Mouse (Mus musculus): Measurements from ENCODE around the gene Atf7ip. TPM values are rescaled to one million over a fixed set of nuclear protein-coding genes. Genes with fewer than 3 reads are reported as not detected.
A peak's percentile ranks its signal among the peaks of the same experiment; 100 is the strongest.

Atf7ip gene
- polyA plus RNA-seq, 1 experiment = 37.2 TPM

GRCm38 (mm10) chr6:136518537-136519246 lies 12.7 kb downstream of the Atf7ip start:
- H3K27ac ChIP-seq (ENCODE audit: insufficient read depth, low read depth, low read length) = peak overlapping the region; percentile 93
- H3K4me1 ChIP-seq (ENCODE audit: control insufficient read depth, insufficient read depth, low read length) = peaks cover 8% of the 10 kb centered on the region
- peak overlapping the region; percentile 79 for H3K4me3 ChIP-seq (ENCODE audit: insufficient read depth, low read length)
- TF ChIP-seq CTCF (IDR thresholded peaks at IDR 0.05; ENCODE audit: low read depth, low read length) (0 out of 2 replicates have a peak, but pooled peaks have one; percentile 20), POLR2A (IDR thresholded peaks at IDR 0.05; ENCODE audit: borderline replicate concordance, low read depth, low read length) (0 out of 2 replicates have a peak, but pooled peaks have one; percentile 31)

- TF ChIP-seq CTCF (IDR thresholded peaks at IDR 0.05; ENCODE audit: low read depth, low read length) (no peak), POLR2A (IDR thresholded peaks at IDR 0.05; ENCODE audit: borderline replicate concordance, low read depth, low read length) (no peak)
- peak overlapping the region; percentile 79 for H3K4me3 ChIP-seq (ENCODE audit: insufficient read depth, low read length)
- H3K4me1 ChIP-seq (ENCODE audit: control insufficient read depth, insufficient read depth, low read length) = peaks cover 8% of the 10 kb centered on the region
- peak overlapping the region; percentile 93 for H3K27ac ChIP-seq (ENCODE audit: insufficient read depth, low read depth, low read length)
These were observed 13.3 kb downstream of the Atf7ip start for GRCm38 (mm10) chr6:136519254-136519653.

- no peak for TF ChIP-seq CTCF (IDR thresholded peaks at IDR 0.05; ENCODE audit: low read depth, low read length)
- no peak for TF ChIP-seq POLR2A (IDR thresholded peaks at IDR 0.05; ENCODE audit: borderline replicate concordance, low read depth, low read length)
- H3K27ac ChIP-seq (ENCODE audit: insufficient read depth, low read depth, low read length) = no peak overlapping the region
- peaks cover 8% of the 10 kb centered on the region for H3K4me1 ChIP-seq (ENCODE audit: control insufficient read depth, insufficient read depth, low read length)
- H3K4me3 ChIP-seq (ENCODE audit: insufficient read depth, low read length) = no peak overlapping the region
These were observed 14.4 kb downstream of the Atf7ip start for GRCm38 (mm10) chr6:136520361-136520760.

GRCm38 (mm10) chr6:136521681-136522080 lies 15.7 kb downstream of the Atf7ip start:
- no peak overlapping the region for H3K4me3 ChIP-seq (ENCODE audit: insufficient read depth, low read length)
- H3K27ac ChIP-seq (ENCODE audit: insufficient read depth, low read depth, low read length) = no peak overlapping the region
- TF ChIP-seq CTCF (IDR thresholded peaks at IDR 0.05; ENCODE audit: low read depth, low read length) (no peak), POLR2A (IDR thresholded peaks at IDR 0.05; ENCODE audit: borderline replicate concordance, low read depth, low read length) (no peak)
- peaks cover 8% of the 10 kb centered on the region for H3K4me1 ChIP-seq (ENCODE audit: control insufficient read depth, insufficient read depth, low read length)

- TF ChIP-seq POLR2A (IDR thresholded peaks at IDR 0.05; ENCODE audit: borderline replicate concordance, low read depth, low read length) = no peak
- no peak for TF ChIP-seq CTCF (IDR thresholded peaks at IDR 0.05; ENCODE audit: low read depth, low read length)
- Histone ChIP-seq H3K4me3 (ENCODE audit: insufficient read depth, low read length) (no peak overlapping the region), H3K4me1 (ENCODE audit: control insufficient read depth, insufficient read depth, low read length) (peaks cover 8% of the 10 kb centered on the region), H3K27ac (ENCODE audit: insufficient read depth, low read depth, low read length) (no peak overlapping the region)
These were observed 16.7 kb downstream of the Atf7ip start for GRCm38 (mm10) chr6:136522658-136523057.

GRCm38 (mm10) chr6:136524751-136525150 lies 18.8 kb downstream of the Atf7ip start:
- H3K27ac ChIP-seq (ENCODE audit: insufficient read depth, low read depth, low read length) = no peak overlapping the region
- no peak for TF ChIP-seq CTCF (IDR thresholded peaks at IDR 0.05; ENCODE audit: low read depth, low read length)
- no peak overlapping the region for H3K4me3 ChIP-seq (ENCODE audit: insufficient read depth, low read length)
- peaks cover 8% of the 10 kb centered on the region for H3K4me1 ChIP-seq (ENCODE audit: control insufficient read depth, insufficient read depth, low read length)

GRCm38 (mm10) chr6:136525567-136525966 lies 19.6 kb downstream of the Atf7ip start:
- H3K4me3 ChIP-seq (ENCODE audit: insufficient read depth, low read length) = no peak overlapping the region
- H3K27ac ChIP-seq (ENCODE audit: insufficient read depth, low read depth, low read length) = no peak overlapping the region
- peaks cover 6% of the 10 kb centered on the region for H3K4me1 ChIP-seq (ENCODE audit: control insufficient read depth, insufficient read depth, low read length)
- TF ChIP-seq CTCF (IDR thresholded peaks at IDR 0.05; ENCODE audit: low read depth, low read length) (no peak), POLR2A (IDR thresholded peaks at IDR 0.05; ENCODE audit: borderline replicate concordance, low read depth, low read length) (no peak)

- TF ChIP-seq CTCF (IDR thresholded peaks at IDR 0.05; ENCODE audit: low read depth, low read length) (no peak), POLR2A (IDR thresholded peaks at IDR 0.05; ENCODE audit: borderline replicate concordance, low read depth, low read length) (no peak)
- Histone ChIP-seq H3K4me3 (ENCODE audit: insufficient read depth, low read length) (no peak overlapping the region), H3K4me1 (ENCODE audit: control insufficient read depth, insufficient read depth, low read length) (no peaks in the 10 kb centered on the region), H3K27ac (ENCODE audit: insufficient read depth, low read depth, low read length) (no peak overlapping the region)
These were observed 23.2 kb downstream of the Atf7ip start for GRCm38 (mm10) chr6:136529156-136529555.

GRCm38 (mm10) chr6:136531792-136532230 lies 25.8 kb downstream of the Atf7ip start:
- Histone ChIP-seq H3K27ac (ENCODE audit: insufficient read depth, low read depth, low read length) (no peak overlapping the region), H3K4me1 (ENCODE audit: control insufficient read depth, insufficient read depth, low read length) (peaks cover 5% of the 10 kb centered on the region), H3K4me3 (ENCODE audit: insufficient read depth, low read length) (no peak overlapping the region)
- no peak for TF ChIP-seq CTCF (IDR thresholded peaks at IDR 0.05; ENCODE audit: low read depth, low read length)
- TF ChIP-seq POLR2A (IDR thresholded peaks at IDR 0.05; ENCODE audit: borderline replicate concordance, low read depth, low read length) = no peak

GRCm38 (mm10) chr6:136532535-136533291 lies 26.7 kb downstream of the Atf7ip start:
- Histone ChIP-seq H3K4me3 (ENCODE audit: insufficient read depth, low read length) (no peak overlapping the region), H3K27ac (ENCODE audit: insufficient read depth, low read depth, low read length) (no peak overlapping the region), H3K4me1 (ENCODE audit: control insufficient read depth, insufficient read depth, low read length) (peaks cover 5% of the 10 kb centered on the region)
- no peak for TF ChIP-seq CTCF (IDR thresholded peaks at IDR 0.05; ENCODE audit: low read depth, low read length)
- TF ChIP-seq POLR2A (IDR thresholded peaks at IDR 0.05; ENCODE audit: borderline replicate concordance, low read depth, low read length) = no peak

Data from bone marrow macrophage, adult 2 months (primary cell).